Mouse (Mus musculus): ENCODE measurements around the gene C1qtnf1. TPM values are rescaled to one million over a fixed set of nuclear protein-coding genes. Genes with fewer than 3 reads are reported as not detected.

Gene C1qtnf1
- polyA plus RNA-seq, 1 experiment from 2014 or later = 2.3 TPM

GRCm38 (mm10) chr11:118403951-118404899 is 23.8 kb upstream of the C1qtnf1 start:
- Histone ChIP-seq H3K9me3 (no peaks in the 10 kb centered on the region), H3K4me3 (no peak overlapping the region), H3K4me1 (peaks cover 31% of the 10 kb centered on the region), H3K27ac (no peak overlapping the region), H3K36me3 (replicated peaks) (peaks cover 43% of the 10 kb centered on the region), H3K27me3 (ENCODE audit: poor library complexity, severe bottlenecking) (no peaks in the 10 kb centered on the region)
- DNase-seq (ENCODE audit: extremely low spot score, low spot score) = no peak
- 83% methylated on average over 6 of the region's 6 CpGs for WGBS

DNA sequence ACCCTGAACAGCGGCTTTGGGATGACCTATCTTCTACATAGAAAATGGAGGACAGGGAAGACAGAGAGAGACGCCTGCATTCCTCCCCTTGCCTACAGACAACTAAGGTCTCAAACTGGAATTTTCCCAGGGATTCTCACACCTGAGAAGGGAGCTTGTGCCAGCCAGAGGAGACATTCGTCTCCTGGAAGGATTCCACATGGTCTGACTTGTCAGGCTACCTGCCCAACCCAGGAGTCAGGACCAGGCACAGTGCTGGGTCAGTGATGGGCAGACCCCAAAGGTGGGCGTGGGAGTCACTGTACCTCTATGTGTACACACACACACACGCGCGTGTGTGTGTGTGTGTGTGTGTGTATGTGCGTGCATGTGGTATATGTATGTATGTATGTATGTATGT is 22.7 kb upstream of the C1qtnf1 start:
- Histone ChIP-seq H3K27me3 (ENCODE audit: poor library complexity, severe bottlenecking) (no peaks in the 10 kb centered on the region), H3K4me3 (no peak overlapping the region), H3K9me3 (no peaks in the 10 kb centered on the region), H3K27ac (no peak overlapping the region), H3K36me3 (replicated peaks) (peaks cover 54% of the 10 kb centered on the region), H3K4me1 (peaks cover 26% of the 10 kb centered on the region)
- no peak for DNase-seq (ENCODE audit: extremely low spot score, low spot score)
- WGBS = 93% methylated on average over 8 of the region's 8 CpGs

DNA sequence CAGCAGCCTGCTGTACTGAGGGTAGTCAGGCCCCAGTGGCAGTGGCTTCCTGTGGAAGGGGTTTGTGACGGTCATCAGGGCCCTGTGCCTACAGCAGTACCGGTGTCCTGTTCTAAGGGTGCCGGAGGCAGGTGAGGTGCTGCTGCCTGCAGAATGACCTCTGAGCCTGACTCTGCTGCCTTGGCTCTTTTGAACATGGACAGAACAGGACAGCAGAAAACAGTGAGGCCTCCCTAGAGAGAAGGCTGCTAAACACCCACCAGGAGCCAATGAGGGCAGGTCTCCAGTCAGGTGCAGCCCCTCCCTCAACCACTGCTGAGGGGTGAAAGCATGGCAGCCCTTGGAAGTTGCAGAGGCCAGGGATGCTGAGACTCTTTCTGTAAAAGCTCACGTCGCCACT is 21.5 kb upstream of the C1qtnf1 start:
- 94% methylated on average over 5 of the region's 5 CpGs for WGBS
- H3K4me3 ChIP-seq = no peak overlapping the region
- H3K27me3 ChIP-seq (ENCODE audit: poor library complexity, severe bottlenecking) = no peaks in the 10 kb centered on the region
- H3K9me3 ChIP-seq = no peaks in the 10 kb centered on the region
- no peak for DNase-seq (ENCODE audit: extremely low spot score, low spot score)
- H3K36me3 ChIP-seq (replicated peaks) = peaks cover 66% of the 10 kb centered on the region
- peaks cover 14% of the 10 kb centered on the region for H3K4me1 ChIP-seq
- H3K27ac ChIP-seq = peak overlapping the region; percentile 31; the same call in 1 of the 2 replicates

DNA sequence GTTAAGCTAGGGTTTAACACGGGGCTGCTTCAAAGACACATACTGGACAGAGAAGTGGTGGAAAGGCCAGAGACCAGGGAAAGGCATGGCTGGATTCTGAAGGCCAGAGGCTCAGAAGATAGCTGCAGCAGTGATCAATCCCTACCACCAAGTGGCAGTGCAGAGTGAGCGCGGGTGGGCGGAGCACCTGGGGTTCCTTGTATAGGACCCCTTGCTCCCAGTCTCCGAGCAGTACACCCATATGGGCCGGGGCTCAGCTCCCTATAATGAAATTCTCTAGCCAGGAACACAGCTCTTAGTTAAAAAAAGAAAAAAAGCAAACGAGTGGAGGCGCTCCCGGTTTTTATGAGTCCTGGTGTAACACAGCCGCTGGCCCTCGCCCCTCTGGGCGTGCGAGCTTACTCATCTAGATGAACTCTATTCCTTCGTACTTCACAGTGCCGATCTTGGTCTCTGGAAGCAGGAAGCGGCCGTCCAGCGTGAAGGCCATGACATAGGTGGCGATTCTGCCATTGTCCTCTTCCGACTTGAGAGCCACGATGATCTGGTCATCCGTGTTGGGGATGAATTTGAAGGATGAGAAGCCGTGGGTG is 20.6 kb upstream of the C1qtnf1 start:
- Histone ChIP-seq H3K27me3 (ENCODE audit: poor library complexity, severe bottlenecking) (no peaks in the 10 kb centered on the region), H3K4me1 (peaks cover 8% of the 10 kb centered on the region), H3K27ac (no peak overlapping the region), H3K4me3 (no peak overlapping the region), H3K9me3 (no peaks in the 10 kb centered on the region), H3K36me3 (replicated peaks) (peaks cover 74% of the 10 kb centered on the region)
- no peak for DNase-seq (ENCODE audit: extremely low spot score, low spot score)
- 90% methylated on average over 23 of the region's 23 CpGs for WGBS

DNA sequence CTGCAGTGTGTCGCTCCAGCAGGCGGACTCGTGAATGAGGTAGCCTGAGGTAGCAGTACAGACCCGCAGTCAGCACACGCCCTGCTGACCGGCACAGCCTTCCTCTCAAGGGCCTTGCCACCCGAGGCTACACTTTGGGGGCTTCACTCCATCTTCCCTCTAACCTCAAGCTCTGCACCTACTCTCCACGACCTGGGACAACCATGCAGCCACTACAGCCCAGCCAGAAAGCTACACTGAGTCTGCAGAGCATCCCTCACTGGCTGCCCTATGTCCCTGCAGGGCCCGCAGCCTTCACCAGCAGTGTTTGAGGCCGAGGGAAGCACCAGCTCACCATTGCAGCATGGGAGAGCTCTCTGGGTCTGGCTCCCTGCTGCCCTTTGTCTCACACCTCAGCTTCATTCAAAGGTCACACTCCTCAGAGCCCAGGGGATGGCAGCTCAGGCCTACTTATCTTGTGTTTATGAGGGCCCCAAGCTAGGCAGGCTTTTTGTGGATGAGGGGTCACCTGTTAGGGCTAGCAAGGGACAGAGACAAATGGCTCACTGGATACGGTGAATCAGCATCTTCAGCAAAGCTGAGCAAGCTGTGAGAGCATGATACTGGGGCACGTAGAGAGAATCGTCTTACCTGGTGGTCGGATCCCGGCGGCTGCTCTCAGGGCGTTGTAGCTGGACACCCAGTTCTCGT is 19.8 kb upstream of the C1qtnf1 start:
- Histone ChIP-seq H3K4me1 (peaks cover 8% of the 10 kb centered on the region), H3K36me3 (replicated peaks) (peaks cover 74% of the 10 kb centered on the region), H3K4me3 (no peak overlapping the region), H3K9me3 (no peaks in the 10 kb centered on the region), H3K27me3 (ENCODE audit: poor library complexity, severe bottlenecking) (no peaks in the 10 kb centered on the region), H3K27ac (no peak overlapping the region)
- WGBS = 88% methylated on average over 18 of the region's 18 CpGs
- DNase-seq (ENCODE audit: extremely low spot score, low spot score) = no peak

- Histone ChIP-seq H3K27ac (no peak overlapping the region), H3K27me3 (ENCODE audit: poor library complexity, severe bottlenecking) (no peaks in the 10 kb centered on the region), H3K4me1 (peaks cover 8% of the 10 kb centered on the region), H3K4me3 (no peak overlapping the region), H3K9me3 (no peaks in the 10 kb centered on the region), H3K36me3 (replicated peaks) (peaks cover 84% of the 10 kb centered on the region)
- WGBS = 90% methylated on average over 12 of the region's 12 CpGs
- DNase-seq (ENCODE audit: extremely low spot score, low spot score) = no peak
These were observed 18.6 kb upstream of the C1qtnf1 start for GRCm38 (mm10) chr11:118409106-118410072.

- WGBS = 89% methylated on average over 1 of the region's 1 CpGs
- Histone ChIP-seq H3K9me3 (no peaks in the 10 kb centered on the region), H3K36me3 (replicated peaks) (peaks cover 89% of the 10 kb centered on the region)
These were observed 17.9 kb upstream of the C1qtnf1 start for GRCm38 (mm10) chr11:118410073-118410444.

GRCm38 (mm10) chr11:118410479-118410878 is 17.5 kb upstream of the C1qtnf1 start:
- peaks cover 89% of the 10 kb centered on the region for H3K36me3 ChIP-seq (replicated peaks)
- WGBS = 94% methylated on average over 10 of the region's 10 CpGs
- H3K27ac ChIP-seq = no peak overlapping the region
- no peaks in the 10 kb centered on the region for H3K9me3 ChIP-seq
- H3K4me3 ChIP-seq = no peak overlapping the region
- H3K4me1 ChIP-seq = peaks cover 8% of the 10 kb centered on the region
- no peaks in the 10 kb centered on the region for H3K27me3 ChIP-seq (ENCODE audit: poor library complexity, severe bottlenecking)
- no peak for DNase-seq (ENCODE audit: extremely low spot score, low spot score)

More at GRCm38 (mm10) chr11:118410073-118410444, 17.9 kb upstream of the C1qtnf1 start:
- Histone ChIP-seq H3K4me3 (no peak overlapping the region), H3K27me3 (ENCODE audit: poor library complexity, severe bottlenecking) (no peaks in the 10 kb centered on the region), H3K4me1 (peaks cover 8% of the 10 kb centered on the region), H3K27ac (no peak overlapping the region)
- DNase-seq (ENCODE audit: extremely low spot score, low spot score) = no peak

DNA sequence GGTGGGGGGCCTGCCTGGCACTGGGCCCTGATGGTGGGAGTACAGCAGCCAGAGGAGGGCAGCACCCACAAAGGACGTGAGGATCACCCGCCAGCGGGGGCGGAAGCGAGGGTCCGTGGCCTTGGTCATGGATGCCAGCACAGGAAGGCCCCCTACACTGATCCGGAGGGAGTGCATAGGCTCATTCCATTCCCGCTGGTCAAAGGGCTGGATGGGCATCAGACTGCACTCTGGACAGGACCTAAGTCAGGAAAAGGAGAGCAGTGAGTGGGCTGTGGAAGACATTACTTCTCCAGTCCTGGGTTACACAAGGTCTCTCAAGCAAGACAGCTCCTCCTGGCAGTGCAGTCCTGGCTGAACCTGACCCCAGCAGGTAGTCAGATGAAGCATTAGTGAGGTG is 16.7 kb upstream of the C1qtnf1 start:
- Histone ChIP-seq H3K9me3 (no peaks in the 10 kb centered on the region), H3K36me3 (replicated peaks) (peaks cover 89% of the 10 kb centered on the region), H3K27ac (no peak overlapping the region), H3K4me3 (no peak overlapping the region), H3K27me3 (ENCODE audit: poor library complexity, severe bottlenecking) (no peaks in the 10 kb centered on the region), H3K4me1 (peaks cover 4% of the 10 kb centered on the region)
- DNase-seq (ENCODE audit: extremely low spot score, low spot score) = no peak
- 89% methylated on average over 8 of the region's 8 CpGs for WGBS

GRCm38 (mm10) chr11:118412601-118413000 is 15.4 kb upstream of the C1qtnf1 start:
- no peak overlapping the region for H3K4me3 ChIP-seq
- 91% methylated on average over 2 of the region's 2 CpGs for WGBS
- peaks cover 11% of the 10 kb centered on the region for H3K4me1 ChIP-seq
- H3K36me3 ChIP-seq (replicated peaks) = peaks cover 83% of the 10 kb centered on the region
- DNase-seq (ENCODE audit: extremely low spot score, low spot score) = no peak
- no peaks in the 10 kb centered on the region for H3K27me3 ChIP-seq (ENCODE audit: poor library complexity, severe bottlenecking)
- no peaks in the 10 kb centered on the region for H3K9me3 ChIP-seq
- no peak overlapping the region for H3K27ac ChIP-seq

GRCm38 (mm10) chr11:118413055-118413454 is 14.9 kb upstream of the C1qtnf1 start:
- Histone ChIP-seq H3K27ac (no peak overlapping the region), H3K4me1 (peaks cover 15% of the 10 kb centered on the region), H3K27me3 (ENCODE audit: poor library complexity, severe bottlenecking) (no peaks in the 10 kb centered on the region), H3K36me3 (replicated peaks) (peaks cover 78% of the 10 kb centered on the region), H3K4me3 (no peak overlapping the region), H3K9me3 (no peaks in the 10 kb centered on the region)
- DNase-seq (ENCODE audit: extremely low spot score, low spot score) = no peak
- WGBS = 91% methylated on average over 4 of the region's 4 CpGs

GRCm38 (mm10) chr11:118414270-118414669 is 13.7 kb upstream of the C1qtnf1 start:
- no peak overlapping the region for H3K4me3 ChIP-seq
- H3K9me3 ChIP-seq = no peaks in the 10 kb centered on the region
- H3K27ac ChIP-seq = no peak overlapping the region
- no peak for DNase-seq (ENCODE audit: extremely low spot score, low spot score)
- no peaks in the 10 kb centered on the region for H3K27me3 ChIP-seq (ENCODE audit: poor library complexity, severe bottlenecking)
- peaks cover 23% of the 10 kb centered on the region for H3K4me1 ChIP-seq
- WGBS = 90% methylated on average over 5 of the region's 5 CpGs
- peaks cover 66% of the 10 kb centered on the region for H3K36me3 ChIP-seq (replicated peaks)

Measured in forebrain, embryonic 10.5 days (tissue).